Mouse (Mus musculus) retina, embryonic 14.5 days (tissue): Measurements from ENCODE around the gene Dhrs9.
"Not testable (repeated sequence)": the region's sequence is repeated elsewhere in the genome, so short reads cannot be mapped to it uniquely, and the experiment has no call there.

ENCODE experiments used
- DNase-seq: peaks from one replicate; pipeline ENCODE4 v3.0.0-alpha.2; 2015; ENCODE audit warnings: low spot score

Dhrs9 gene

GRCm38 (mm10) chr2:69380281-69380680 lies at the start of gene Dhrs9:
Dhrs9 (plus strand) TSS chr2:69380445.
- DNase-seq: no peak

- DNase-seq: not testable (repeated sequence)
Measured at GRCm38 (mm10) chr2:69331523-69331922, 48.7 kb upstream of the Dhrs9 start.

DNA sequence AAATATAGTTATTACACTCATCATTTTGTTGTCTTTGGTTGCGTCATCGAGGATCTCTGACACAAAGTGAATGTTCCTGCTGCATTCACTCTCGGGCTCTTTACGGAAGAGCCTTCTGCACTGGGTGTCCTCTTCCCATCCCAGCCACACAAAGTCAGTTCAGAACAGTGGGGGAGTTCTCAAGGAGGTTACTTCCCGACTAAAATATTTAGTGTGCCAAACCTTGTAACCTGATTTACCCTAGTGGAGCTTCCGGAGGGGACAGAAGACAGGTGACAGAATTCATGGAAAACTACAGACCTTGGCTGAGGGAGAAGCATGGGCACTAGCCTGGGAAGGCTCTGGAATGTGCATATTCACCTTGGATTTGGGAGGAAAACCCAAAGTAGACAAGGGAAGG lies 38.7 kb upstream of the Dhrs9 start:
- no peak for DNase-seq

DNA sequence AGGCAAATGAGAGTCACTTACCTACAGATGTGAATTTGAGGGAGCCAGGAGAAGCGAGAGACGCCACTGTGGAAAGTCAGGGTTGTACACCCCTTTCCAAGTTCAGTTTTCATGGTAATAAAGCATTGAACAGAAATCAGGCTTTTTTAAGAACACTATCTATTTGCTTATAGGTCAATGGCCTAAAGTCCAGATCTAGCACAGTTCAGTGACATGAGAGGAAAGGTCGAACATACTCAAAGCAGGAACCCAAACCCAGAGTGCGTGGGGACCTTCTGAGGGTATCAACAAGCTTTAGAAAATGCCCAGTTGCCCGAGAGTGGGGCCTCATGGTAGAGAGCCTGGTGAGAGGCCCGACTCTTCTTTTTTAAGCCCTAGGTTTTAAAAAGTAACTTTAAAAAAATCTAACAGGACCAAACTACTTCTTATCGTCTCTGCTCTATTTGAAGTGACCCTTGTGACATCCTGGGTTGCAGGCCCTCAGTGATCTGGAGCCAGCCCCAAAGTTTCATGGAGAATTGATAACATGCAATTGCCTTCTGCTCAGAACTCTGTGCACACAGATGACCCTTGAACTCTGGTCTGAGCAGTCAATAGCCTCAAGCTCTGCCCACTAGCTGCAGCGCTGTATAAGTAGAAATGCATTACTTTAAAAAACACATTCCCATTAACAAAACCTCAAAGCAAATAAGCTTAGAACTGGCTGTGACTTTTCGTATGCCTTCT lies 37.6 kb upstream of the Dhrs9 start, which contains the start of gene Abcb11:
Abcb11 (minus strand) TSS at position 121 of the 726 bp plus-strand sequence.
- DNase-seq: no peak

GRCm38 (mm10) chr2:69355402-69355801 lies 24.8 kb upstream of the Dhrs9 start:
- not testable (repeated sequence) for DNase-seq

DNA sequence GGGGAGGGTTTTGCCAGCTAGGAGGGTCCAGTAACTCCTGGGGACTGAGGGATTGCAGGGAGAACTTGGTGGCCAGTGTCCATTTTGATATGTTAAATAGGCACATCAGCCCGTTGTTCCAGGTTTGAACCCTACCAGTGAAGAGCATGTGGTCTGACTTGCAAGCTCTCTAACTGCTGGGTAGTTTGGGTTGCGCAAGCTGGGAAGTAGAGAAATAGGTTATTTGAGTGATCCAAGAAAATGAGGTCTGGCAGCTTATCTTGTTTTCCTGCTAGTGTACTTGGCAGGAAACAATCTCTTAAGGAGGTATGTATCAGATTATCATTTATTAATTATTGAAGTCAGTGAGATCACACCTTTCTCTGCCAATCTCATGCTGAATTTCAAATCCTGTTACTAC lies 15.4 kb upstream of the Dhrs9 start:
- no peak for DNase-seq

DNA sequence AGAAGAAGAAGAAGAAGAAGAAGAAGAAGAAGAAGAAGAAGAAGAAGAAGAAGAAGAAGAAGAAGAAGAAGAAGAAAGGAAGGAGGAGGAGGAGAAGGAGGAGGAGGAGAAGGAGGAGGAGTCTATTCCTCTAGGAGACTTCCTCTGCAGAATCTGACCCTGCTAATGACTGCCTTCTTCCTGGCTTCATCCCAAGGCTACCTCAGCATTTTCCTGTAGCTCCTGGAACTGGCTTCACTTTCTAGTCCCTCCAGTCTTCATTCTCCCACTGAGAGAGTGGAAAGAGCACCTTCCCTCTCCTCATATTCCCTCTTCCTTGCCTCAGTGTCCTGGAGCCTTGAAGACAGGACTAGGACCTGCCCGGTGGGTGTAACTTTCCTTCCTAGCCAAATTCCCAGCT lies 15.0 kb upstream of the Dhrs9 start:
- no peak for DNase-seq

DNA sequence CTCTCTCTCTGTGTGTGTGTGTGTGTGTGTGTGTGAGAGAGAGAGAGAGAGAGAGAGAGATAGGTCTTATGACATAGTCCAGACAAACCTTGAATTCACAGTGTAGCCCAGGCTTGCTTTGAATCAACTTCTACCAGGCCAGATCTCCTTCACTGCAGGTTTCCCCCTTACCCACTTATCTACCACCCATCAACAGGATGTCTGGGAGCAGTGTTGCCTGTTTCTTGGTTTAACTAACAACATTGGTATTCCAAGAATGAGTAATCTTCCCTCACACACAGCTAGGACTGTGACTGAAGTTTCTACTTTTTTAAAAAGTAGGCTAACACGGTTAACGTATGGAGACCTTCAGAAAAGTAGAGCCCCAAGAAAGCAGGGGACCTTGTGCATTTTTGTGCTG lies 3.5 kb upstream of the Dhrs9 start:
- DNase-seq: no peak

DNA sequence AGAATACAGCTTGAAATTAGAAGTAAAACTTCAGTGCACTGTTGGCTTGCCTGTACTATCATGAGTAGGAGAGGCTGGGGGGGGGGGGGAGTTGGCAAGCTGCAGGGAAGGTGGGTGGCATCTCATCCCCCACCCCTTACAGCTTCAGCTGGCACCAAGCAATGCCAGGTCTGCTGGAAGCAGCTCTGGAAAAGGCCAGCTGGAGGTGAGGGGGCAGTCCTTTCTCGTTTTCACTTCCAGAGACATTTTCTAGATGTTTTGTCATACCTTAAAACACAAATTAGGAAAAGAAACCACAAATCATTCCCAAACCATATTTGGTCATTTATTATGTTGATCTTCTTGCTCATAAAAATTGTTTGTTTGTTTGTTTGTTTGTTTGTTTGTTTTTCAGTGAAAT lies 444 bp upstream of the Dhrs9 start:
- no peak for DNase-seq

DNA sequence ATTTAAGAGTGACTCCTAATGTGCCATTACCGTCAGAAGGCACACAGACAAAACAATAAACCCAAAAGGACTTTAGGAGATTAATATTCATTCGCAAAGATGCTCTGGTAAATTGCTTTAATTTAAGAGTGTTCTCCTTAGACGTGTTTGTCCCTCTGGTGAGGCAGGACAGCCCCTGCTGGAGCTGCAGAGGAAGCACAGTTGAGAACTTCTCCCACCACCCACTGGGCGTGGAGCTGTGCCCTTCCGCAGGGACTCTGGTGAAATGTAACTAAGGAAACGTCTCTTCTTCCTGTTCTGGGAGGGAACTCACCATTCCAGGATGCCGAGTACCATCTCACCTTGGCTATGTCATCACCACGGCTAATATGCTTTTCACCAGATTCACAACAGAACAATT lies 1.5 kb downstream of the Dhrs9 start:
- DNase-seq: no peak

DNA sequence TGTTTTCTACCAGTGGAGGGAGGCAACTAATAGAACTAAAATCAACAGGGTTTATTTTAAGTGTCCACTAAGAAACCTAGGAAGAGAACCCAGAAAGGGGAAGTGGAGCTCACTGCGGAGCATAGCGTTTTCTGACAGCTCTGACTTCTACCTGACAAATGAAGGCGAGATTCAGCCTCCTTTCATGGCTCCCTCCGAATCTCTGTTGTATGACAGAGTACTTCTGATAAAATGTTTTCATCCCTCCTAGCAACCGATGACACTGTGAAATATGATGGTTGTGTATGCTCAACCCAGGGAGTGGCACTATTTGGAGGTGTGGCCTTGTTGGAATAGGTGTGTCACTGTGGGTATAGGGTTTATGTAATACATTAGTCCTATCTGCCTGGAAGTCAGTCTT lies 2.6 kb downstream of the Dhrs9 start:
- no peak for DNase-seq

GRCm38 (mm10) chr2:69386118-69386871 lies 6.0 kb downstream of the Dhrs9 start:
- DNase-seq: no peak

GRCm38 (mm10) chr2:69393947-69394346 lies 13.7 kb downstream of the Dhrs9 start:
- no peak for DNase-seq

DNA sequence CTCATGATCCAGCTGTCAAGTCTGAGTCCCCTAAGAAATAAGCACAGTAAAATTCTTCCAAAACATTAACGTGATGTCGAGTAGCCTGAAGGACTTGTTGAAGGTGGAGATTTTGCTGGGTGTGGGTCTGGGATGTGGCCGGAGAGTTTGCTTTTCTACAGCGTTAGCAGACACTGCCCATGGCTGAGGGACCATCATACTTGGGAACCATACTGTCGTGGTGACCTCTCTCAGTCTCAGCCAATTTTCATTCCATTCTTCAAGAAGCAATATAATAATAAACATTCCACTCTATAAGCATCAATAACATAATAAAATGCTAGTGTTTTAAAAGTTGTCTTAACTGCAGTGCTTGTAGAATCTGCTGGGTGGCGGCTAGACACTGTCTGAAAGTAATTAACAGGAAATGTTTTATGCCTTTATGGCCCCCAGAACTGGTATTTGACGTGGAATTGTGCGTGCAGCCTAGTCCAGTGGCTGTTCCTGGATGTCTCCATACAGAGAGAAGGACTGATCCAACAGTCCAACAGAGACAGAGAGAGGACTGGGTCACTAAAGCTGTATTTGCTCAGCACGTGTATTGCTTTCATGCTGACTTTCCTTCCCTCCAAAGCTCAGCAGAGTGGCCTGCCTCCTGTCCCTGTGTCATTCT lies 15.5 kb downstream of the Dhrs9 start:
- no peak for DNase-seq

DNA sequence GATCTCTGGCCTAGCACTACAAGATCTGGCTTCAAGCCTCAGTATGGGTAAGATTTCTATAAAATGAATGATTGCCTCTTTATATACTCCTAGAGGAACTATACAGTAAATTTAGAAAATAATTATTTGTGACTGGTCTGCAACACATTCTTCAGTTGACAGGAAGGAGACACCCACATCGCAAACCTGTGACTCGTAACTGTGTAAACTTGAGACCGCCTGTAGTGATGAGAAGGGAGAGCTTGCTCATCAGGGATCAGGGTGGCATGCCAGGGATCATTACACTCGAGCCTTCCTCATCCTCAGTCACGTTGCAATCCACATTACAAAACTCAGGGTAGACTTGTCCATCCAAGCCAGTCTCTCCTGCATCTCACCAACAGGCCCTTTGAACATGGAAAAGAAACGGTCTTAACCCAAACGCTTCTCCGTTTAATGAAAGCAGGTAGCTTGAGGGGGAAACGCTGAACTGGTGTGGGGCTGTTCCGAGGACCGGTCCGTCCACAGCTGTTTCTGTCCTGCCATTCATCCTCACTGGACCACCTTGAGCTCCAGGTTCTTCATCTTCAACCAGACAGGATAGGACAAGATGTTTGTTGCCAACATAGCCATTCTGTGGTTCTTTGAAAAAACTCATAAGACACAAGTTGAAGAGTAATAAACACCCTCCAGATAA lies 16.7 kb downstream of the Dhrs9 start:
- no peak for DNase-seq

GRCm38 (mm10) chr2:69400866-69401604 lies 20.8 kb downstream of the Dhrs9 start:
- DNase-seq: no peak

GRCm38 (mm10) chr2:69401891-69402290 lies 21.6 kb downstream of the Dhrs9 start:
- DNase-seq: no peak

DNA sequence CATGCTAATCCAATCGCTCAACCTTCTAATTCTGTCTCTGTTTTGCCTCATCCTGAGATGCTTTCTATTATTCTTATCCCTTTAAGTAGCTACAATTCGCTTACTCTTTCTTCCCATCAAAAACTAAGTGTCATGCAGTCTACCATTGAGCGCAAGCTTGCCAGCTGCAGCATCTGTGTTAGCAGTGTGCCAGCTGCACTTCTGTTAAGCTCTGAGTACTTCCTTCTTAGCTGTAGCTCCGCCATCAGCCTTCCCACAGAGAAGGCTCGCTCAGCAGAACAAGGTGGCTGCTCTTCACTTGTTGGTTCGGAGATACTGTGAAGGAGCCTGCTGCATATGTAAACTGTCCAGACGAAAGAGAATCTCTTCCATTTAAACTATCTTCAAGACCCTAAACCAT lies 22.1 kb downstream of the Dhrs9 start:
- no peak for DNase-seq

DNA sequence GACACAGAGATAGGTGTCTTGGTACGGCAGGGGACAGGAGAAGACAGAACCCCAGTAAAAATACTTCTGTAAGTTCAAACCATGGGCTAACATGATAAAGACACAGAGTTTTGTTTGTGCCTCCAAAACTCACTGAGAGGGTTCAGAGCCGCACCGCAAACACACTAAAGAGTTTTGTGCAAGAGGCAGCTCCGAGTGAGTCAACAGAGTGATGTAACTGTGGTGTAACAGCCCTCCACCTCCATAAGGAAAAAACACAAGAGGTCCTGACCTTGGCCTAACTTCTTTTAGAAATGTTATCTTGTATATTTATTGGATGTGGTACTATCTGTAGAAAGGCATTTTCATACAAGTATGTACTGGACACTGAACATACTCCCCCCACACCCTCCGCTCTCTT lies 25.4 kb downstream of the Dhrs9 start:
- no peak for DNase-seq

DNA sequence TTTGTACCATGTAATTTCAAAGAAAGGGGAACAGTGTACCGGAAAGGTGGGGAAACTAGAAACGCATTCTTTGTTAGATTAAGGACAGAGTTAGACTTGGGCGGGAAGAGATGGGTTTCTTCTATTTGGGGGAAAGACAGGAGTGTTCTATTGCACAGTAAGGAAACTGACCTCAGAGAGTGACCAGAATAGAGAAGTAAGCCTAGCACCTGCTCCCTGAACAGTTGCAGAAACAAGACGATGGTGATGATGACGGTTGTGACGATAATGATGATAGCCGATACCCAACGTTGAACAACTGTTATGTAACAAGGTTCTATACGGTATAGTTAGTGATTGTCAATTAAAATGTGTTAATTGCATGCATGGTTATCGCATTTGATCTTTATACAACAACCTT lies 34.3 kb downstream of the Dhrs9 start:
- no peak for DNase-seq

DNA sequence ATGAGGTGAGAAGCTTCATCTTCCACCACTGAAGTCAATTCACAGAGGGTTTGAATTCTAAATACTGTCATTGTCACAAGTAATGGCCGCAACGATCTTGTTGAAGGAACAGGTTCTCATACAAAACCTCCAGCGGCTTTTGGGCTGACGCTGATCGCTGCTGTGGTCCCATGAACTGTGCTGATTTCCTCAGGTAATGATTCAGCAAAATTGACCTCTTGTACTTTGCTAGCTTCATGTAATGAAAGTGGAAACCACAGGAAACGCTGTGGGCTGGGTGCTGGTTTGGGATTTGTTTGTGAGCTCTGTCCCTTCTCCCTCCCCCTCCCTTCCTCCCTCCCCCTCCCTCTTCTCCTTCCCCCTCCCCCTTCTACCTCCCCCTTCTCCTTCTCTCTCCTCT lies 34.8 kb downstream of the Dhrs9 start:
- no peak for DNase-seq
